Mouse (Mus musculus): ENCODE data around the gene Fermt1. TPM values are rescaled to one million over a fixed set of nuclear protein-coding genes. Genes with fewer than 3 reads are reported as not detected.

The Fermt1 gene
- polyA plus RNA-seq (2015; fragmentation: Nextera tagmentation; extraction: Ambion mirVana), result 0.80 and 0.86 TPM in 2 replicates

DNA sequence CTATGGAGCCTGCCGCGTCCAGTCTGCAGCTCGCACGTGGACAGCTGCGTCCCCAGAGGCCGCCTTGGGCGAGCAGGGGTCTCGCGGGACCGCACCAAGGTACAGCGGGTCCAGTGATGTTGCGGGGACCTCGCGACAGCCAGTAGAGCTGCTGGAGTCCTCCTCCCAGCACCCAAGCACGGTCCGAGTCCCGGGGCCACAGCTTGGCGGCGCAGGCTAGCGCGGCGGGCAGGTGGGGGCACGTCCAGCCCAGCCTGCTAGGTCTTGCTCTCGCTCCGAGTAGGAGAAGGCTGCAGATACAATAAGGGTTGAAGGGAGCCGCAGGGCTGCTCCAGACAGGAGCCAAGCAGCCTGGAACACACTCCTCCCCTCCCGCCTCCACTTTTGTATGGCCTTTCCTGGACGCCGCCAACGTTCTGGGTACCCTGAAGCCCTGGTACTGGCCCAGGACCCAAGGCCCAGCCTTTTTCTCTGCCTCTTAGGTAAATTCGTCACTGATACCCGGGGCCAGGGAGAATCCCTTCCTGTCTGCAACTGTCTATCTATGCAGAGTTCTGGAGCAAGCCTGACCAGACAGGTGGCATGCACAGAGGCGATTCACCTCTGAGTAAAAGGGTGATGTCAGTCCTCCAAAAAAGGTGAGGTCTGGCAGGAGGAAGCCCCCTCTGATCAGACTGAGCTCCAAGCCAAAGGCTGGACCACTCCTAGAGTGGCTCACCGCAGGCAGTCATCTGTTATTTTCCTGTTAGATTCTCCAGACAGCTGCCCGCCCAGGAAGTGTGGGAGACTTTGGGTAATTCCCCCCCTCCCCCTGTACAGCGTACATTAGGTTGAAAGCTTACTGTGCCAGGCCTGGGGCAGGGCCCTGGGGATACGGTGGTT is at the start of gene Fermt1:
Fermt1 (minus strand) TSS at position 581 of the 882 bp plus-strand sequence.

DNA sequence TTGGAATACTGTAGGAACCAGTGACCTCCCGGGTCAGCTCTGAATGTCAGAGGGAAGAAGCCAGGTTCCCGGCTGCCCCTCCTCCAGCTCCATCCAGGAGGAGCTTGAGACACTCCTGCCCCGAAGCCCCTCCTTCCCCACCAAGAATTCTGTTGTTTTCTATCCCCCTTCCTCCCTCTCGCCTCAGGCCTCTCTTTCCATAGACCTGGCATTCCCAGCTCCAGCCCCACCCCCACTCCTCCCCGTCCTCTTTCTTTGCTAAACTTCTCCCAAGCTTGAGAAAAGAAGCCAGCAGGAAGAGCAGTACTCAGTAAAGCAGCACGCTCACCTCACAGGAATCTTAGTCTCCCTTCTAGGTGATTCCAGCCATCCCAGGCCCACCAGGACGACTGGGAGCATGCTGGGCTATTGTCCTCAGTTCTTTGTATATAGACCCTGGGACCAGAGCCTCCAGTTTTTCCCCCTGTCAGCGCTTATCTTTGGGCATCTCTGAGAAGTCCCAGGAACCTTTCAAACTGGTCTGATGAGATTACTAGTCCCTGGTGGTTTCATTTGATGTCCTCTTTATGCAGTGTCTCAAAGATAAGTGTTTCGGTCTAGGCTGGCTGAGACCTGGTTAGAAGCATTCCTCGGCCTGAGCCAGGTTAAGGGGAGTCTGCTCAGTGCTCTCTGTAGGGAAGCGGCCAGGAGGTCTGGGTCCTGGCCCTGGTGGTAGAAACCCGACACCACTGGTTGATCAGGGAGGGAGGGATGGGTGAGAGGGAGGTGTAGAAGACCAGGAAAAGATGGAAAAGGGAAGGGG is 64.7 kb downstream of the Fermt1 start, which contains the start of gene Lrrn4:
Lrrn4 (minus strand) TSS at position 48 of the 802 bp plus-strand sequence.

Other genes starting within 250 kb of the Fermt1 start
- 401 and 1,045 TPM in 2 replicates for gene Chgb, start 164.6 kb downstream of the Fermt1 start, polyA plus RNA-seq (2015; fragmentation: Nextera tagmentation; extraction: Ambion mirVana)
- gene Trmt6, start 129.9 kb downstream of the Fermt1 start, polyA plus RNA-seq (2015; fragmentation: Nextera tagmentation; extraction: Ambion mirVana), result 24.5 and 38.0 TPM in 2 replicates
- 4.3 and 6.7 TPM in 2 replicates for gene Mcm8, start 129.8 kb downstream of the Fermt1 start, polyA plus RNA-seq (2015; fragmentation: Nextera tagmentation; extraction: Ambion mirVana)
- 52.5 and 60.1 TPM in 2 replicates for gene Crls1, start 99.2 kb downstream of the Fermt1 start, polyA plus RNA-seq (2015; fragmentation: Nextera tagmentation; extraction: Ambion mirVana)
- 9.1 and 12.7 TPM in 2 replicates for gene Lrrn4, start 65.0 kb downstream of the Fermt1 start, polyA plus RNA-seq (2015; fragmentation: Nextera tagmentation; extraction: Ambion mirVana)

Data from adrenal gland, postnatal 0 days (tissue).